Mouse (Mus musculus): ENCODE measurements around the gene Slirp. TPM values are rescaled to one million over a fixed set of nuclear protein-coding genes. Genes with fewer than 3 reads are reported as not detected.

Slirp gene
- 164 TPM for polyA plus RNA-seq (2014; fragmentation: Illumina TruSeq; extraction: RNeasy Lipid Tissue Mini Kit (QIAGEN cat#74804); ENCODE audit: low read depth, low replicate concordance)

DNA sequence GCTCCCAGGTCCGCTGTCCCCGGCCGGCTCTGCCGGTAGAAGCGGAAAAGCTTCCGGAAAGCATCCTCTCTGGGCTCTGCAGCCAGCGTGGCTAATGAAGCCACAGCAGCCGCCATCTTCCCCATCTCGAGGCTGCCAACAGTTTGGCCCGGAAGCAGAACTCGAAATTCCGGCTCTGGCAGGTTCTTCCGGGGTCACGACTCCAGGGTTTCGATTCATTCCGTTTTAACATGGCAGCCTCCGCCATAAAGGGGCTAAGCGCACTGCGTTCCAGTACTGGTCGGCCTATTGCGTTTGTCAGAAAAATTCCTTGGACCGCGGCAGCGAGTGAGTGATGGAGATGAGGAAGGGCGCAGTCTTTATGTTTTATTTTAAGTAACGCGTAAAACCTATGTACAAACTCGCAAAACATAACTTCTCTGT is at the start of gene Slirp, which contains the start of gene Alkbh1:
TSS of gene Slirp (plus strand) at position 197 of the 423 bp plus-strand sequence.
TSS of gene Alkbh1 (minus strand) at position 318 of the 423 bp plus-strand sequence.

DNA sequence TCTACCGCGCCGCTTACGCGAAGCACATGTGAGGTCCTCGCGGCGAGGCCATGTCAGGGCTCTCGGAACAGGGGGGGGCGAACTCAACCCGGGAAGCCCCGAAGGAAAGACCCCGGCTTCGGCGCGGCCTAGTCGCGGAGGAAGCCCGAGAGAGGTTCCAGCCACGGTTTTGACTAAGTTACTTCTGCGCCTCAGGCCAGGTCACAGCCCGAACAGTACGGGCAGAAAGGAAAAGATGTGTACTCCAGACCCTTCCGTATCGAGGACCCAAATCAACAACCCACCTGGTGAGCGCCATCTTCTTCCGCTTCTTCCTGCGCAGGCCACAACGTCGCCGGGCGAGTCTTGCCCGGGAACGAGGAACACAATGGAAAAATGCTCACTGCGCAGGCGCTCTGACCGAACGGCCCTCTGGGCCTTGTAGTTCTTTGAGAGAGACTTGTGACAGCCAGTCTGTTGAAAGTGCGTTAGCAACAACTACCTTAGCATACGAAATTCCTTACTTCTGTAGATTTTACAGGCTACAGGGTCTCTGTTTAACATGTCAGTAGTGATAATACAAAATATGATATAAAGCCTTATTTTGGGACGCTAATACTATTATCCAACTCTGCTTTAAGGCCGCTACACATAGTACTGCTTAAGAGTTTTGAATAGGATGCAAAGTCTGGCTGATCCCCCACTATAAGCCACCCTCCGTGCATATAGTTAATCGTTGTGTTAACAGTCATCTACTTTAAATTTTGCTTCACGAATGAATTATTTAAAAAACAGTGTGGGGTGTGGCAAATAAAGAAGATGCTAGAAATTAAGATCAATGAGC is 28.5 kb downstream of the Slirp start, which contains the start of gene Snw1:
TSS of gene Snw1 (minus strand) at position 311 of the 823 bp plus-strand sequence.

GRCm38 (mm10) chr12:87494421-87494820 is 50.7 kb downstream of the Slirp start, which contains the start of gene Gm5788:
Gm5788 (plus strand) TSS chr12:87494721.

Other genes with a start within 250 kb of the Slirp start
- 2.5 TPM for gene Samd15, start 244.2 kb upstream of the Slirp start, polyA plus RNA-seq (2014; fragmentation: Illumina TruSeq; extraction: RNeasy Lipid Tissue Mini Kit (QIAGEN cat#74804); ENCODE audit: low read depth, low replicate concordance)
- gene Tmed8, start 243.4 kb upstream of the Slirp start, polyA plus RNA-seq (2014; fragmentation: Illumina TruSeq; extraction: RNeasy Lipid Tissue Mini Kit (QIAGEN cat#74804); ENCODE audit: low read depth, low replicate concordance): 20.1 TPM
- 1.0 TPM for gene Noxred1, start 205.2 kb upstream of the Slirp start, polyA plus RNA-seq (2014; fragmentation: Illumina TruSeq; extraction: RNeasy Lipid Tissue Mini Kit (QIAGEN cat#74804); ENCODE audit: low read depth, low replicate concordance)
- gene Vipas39, start 177.6 kb upstream of the Slirp start, polyA plus RNA-seq (2014; fragmentation: Illumina TruSeq; extraction: RNeasy Lipid Tissue Mini Kit (QIAGEN cat#74804); ENCODE audit: low read depth, low replicate concordance): 30.1 TPM
- gene Ahsa1, start 177.4 kb upstream of the Slirp start, polyA plus RNA-seq (2014; fragmentation: Illumina TruSeq; extraction: RNeasy Lipid Tissue Mini Kit (QIAGEN cat#74804); ENCODE audit: low read depth, low replicate concordance): 141 TPM
- not detected for gene Ism2, start 144.2 kb upstream of the Slirp start, polyA plus RNA-seq (2014; fragmentation: Illumina TruSeq; extraction: RNeasy Lipid Tissue Mini Kit (QIAGEN cat#74804); ENCODE audit: low read depth, low replicate concordance)
- 153 TPM for gene Sptlc2, start 55.5 kb upstream of the Slirp start, polyA plus RNA-seq (2014; fragmentation: Illumina TruSeq; extraction: RNeasy Lipid Tissue Mini Kit (QIAGEN cat#74804); ENCODE audit: low read depth, low replicate concordance)
- gene Alkbh1, start 121 bp downstream of the Slirp start, polyA plus RNA-seq (2014; fragmentation: Illumina TruSeq; extraction: RNeasy Lipid Tissue Mini Kit (QIAGEN cat#74804); ENCODE audit: low read depth, low replicate concordance): 13.4 TPM
- gene Snw1, start 28.4 kb downstream of the Slirp start, polyA plus RNA-seq (2014; fragmentation: Illumina TruSeq; extraction: RNeasy Lipid Tissue Mini Kit (QIAGEN cat#74804); ENCODE audit: low read depth, low replicate concordance): 84.7 TPM
- gene Gm5788, start 50.8 kb downstream of the Slirp start, polyA plus RNA-seq (2014; fragmentation: Illumina TruSeq; extraction: RNeasy Lipid Tissue Mini Kit (QIAGEN cat#74804); ENCODE audit: low read depth, low replicate concordance): not detected
- gene Gm8300, start 70.4 kb downstream of the Slirp start, polyA plus RNA-seq (2014; fragmentation: Illumina TruSeq; extraction: RNeasy Lipid Tissue Mini Kit (QIAGEN cat#74804); ENCODE audit: low read depth, low replicate concordance): not detected
- not detected for gene Oog1, start 158.8 kb downstream of the Slirp start, polyA plus RNA-seq (2014; fragmentation: Illumina TruSeq; extraction: RNeasy Lipid Tissue Mini Kit (QIAGEN cat#74804); ENCODE audit: low read depth, low replicate concordance)
- gene Gm4027, start 175.0 kb downstream of the Slirp start, polyA plus RNA-seq (2014; fragmentation: Illumina TruSeq; extraction: RNeasy Lipid Tissue Mini Kit (QIAGEN cat#74804); ENCODE audit: low read depth, low replicate concordance): not detected
- not detected for gene Gm16381, start 200.7 kb downstream of the Slirp start, polyA plus RNA-seq (2014; fragmentation: Illumina TruSeq; extraction: RNeasy Lipid Tissue Mini Kit (QIAGEN cat#74804); ENCODE audit: low read depth, low replicate concordance)